Mouse (Mus musculus) embryonic facial prominence, embryonic 12.5 days (tissue): ENCODE data around the gene Ppard. TPM values are rescaled to one million over a fixed set of nuclear protein-coding genes. Genes with fewer than 3 reads are reported as not detected.

Experiments used
- ATAC-seq: fragments of 200-750 bp; cut with Nextera tagmentation; 2 replicates; pipeline ENCODE4 v1.8.0; 2017; ENCODE audit not compliant: insufficient number of reproducible peaks, insufficient read depth, low FRiP score, low TSS enrichment
- H3K27ac ChIP-seq: fragments of 300-500 bp; sonication (generic); 2 replicates; pipeline ENCODE4 v1.5.1; 2016; ENCODE audit warnings: mild to moderate bottlenecking
- H3K27me3 ChIP-seq: fragments of 300-500 bp; sonication (generic); 2 replicates; pipeline ENCODE4 v1.6.1; 2016; ENCODE audit warnings: mild to moderate bottlenecking, moderate library complexity
- H3K36me3 ChIP-seq: fragments of 300-500 bp; sonication (generic); 2 replicates; pipeline ENCODE4 v1.6.1; 2016; ENCODE audit warnings: mild to moderate bottlenecking
- H3K4me1 ChIP-seq: fragments of 300-500 bp; sonication (generic); 2 replicates; pipeline ENCODE4 v1.6.1; 2016
- H3K4me2 ChIP-seq: fragments of 300-500 bp; sonication (generic); replicated peaks from 2 replicates; pipeline ENCODE4 v1.6.1; 2016; ENCODE audit warnings: mild to moderate bottlenecking, moderate library complexity
- H3K4me3 ChIP-seq: fragments of 300-500 bp; sonication (generic); 2 replicates; pipeline ENCODE4 v1.5.1; 2016; ENCODE audit warnings: mild to moderate bottlenecking
- H3K9ac ChIP-seq: fragments of 300-500 bp; sonication (generic); 2 replicates; pipeline ENCODE4 v1.6.1; 2016; ENCODE audit warnings: mild to moderate bottlenecking, moderate library complexity
- H3K9me3 ChIP-seq: fragments of 300-500 bp; sonication (generic); 2 replicates; pipeline ENCODE4 v1.6.1; 2016; ENCODE audit warnings: mild to moderate bottlenecking, moderate library complexity
- WGBS: fragments of 180-500 bp; shearing (Covaris S2); methylation state at CpG from one replicate; pipeline ENCODE4 v1.1.7; 2016; 5-methylcytosine and 5-hydroxymethylcytosine counted together
- polyA plus RNA-seq: library from polyadenylated mRNA; unstranded; fragments of >200 nt; fragmentation: Nextera tagmentation; extraction: Ambion mirVana; gene quantifications from 2 replicates; pipeline ENCODE4 v1.2.1, GENCODE M21; 2016

The Ppard gene
- polyA plus RNA-seq, 1 experiment from 2014 or later = 2.5 TPM

- no peaks in the 10 kb centered on the region for H3K9me3 ChIP-seq
- no peak overlapping the region for H3K4me3 ChIP-seq
- H3K27me3 ChIP-seq = no peaks in the 10 kb centered on the region
- H3K27ac ChIP-seq = no peak overlapping the region
- H3K9ac ChIP-seq = no peak overlapping the region
- no peak for ATAC-seq
- 90% methylated on average over 9 of the region's 9 CpGs for WGBS
- H3K4me2 ChIP-seq = no peak overlapping the region
- peaks cover 39% of the 10 kb centered on the region for H3K4me1 ChIP-seq
- no peaks in the 10 kb centered on the region for H3K36me3 ChIP-seq
Observed at GRCm38 (mm10) chr17:28258325-28258724, 25.8 kb downstream of the Ppard start.

- 73% methylated on average over 16 of the region's 16 CpGs for WGBS
- ATAC-seq = no peak
- Histone ChIP-seq H3K4me3 (no peak overlapping the region), H3K27me3 (no peaks in the 10 kb centered on the region), H3K27ac (no peak overlapping the region), H3K4me2 (no peak overlapping the region), H3K9ac (no peak overlapping the region), H3K4me1 (peaks cover 42% of the 10 kb centered on the region), H3K9me3 (no peaks in the 10 kb centered on the region), H3K36me3 (no peaks in the 10 kb centered on the region)
Observed at GRCm38 (mm10) chr17:28259890-28260542, 27.5 kb downstream of the Ppard start.

- 80% methylated on average over 9 of the region's 9 CpGs for WGBS
- Histone ChIP-seq H3K9ac (no peak overlapping the region), H3K4me1 (peaks cover 37% of the 10 kb centered on the region), H3K36me3 (no peaks in the 10 kb centered on the region), H3K27ac (no peak overlapping the region), H3K27me3 (no peaks in the 10 kb centered on the region), H3K9me3 (no peaks in the 10 kb centered on the region), H3K4me3 (no peak overlapping the region), H3K4me2 (no peak overlapping the region)
- ATAC-seq = no peak
Observed at GRCm38 (mm10) chr17:28260543-28260909, 28.0 kb downstream of the Ppard start.

- no peak for ATAC-seq
- H3K4me3 ChIP-seq = no peak overlapping the region
- H3K4me2 ChIP-seq = no peak overlapping the region
- no peaks in the 10 kb centered on the region for H3K36me3 ChIP-seq
- WGBS = 73% methylated on average over 11 of the region's 11 CpGs
- H3K27ac ChIP-seq = no peak overlapping the region
- H3K9me3 ChIP-seq = no peaks in the 10 kb centered on the region
- no peak overlapping the region for H3K9ac ChIP-seq
- peaks cover 25% of the 10 kb centered on the region for H3K4me1 ChIP-seq
- H3K27me3 ChIP-seq = no peaks in the 10 kb centered on the region
Observed at GRCm38 (mm10) chr17:28261795-28262194, 29.3 kb downstream of the Ppard start.

- WGBS = 64% methylated on average over 13 of the region's 13 CpGs
- peaks cover 11% of the 10 kb centered on the region for H3K4me1 ChIP-seq
- H3K9ac ChIP-seq = no peak overlapping the region
- no peaks in the 10 kb centered on the region for H3K36me3 ChIP-seq
- H3K27me3 ChIP-seq = no peaks in the 10 kb centered on the region
- H3K4me3 ChIP-seq = no peak overlapping the region
- no peak overlapping the region for H3K27ac ChIP-seq
- no peaks in the 10 kb centered on the region for H3K9me3 ChIP-seq
- no peak for ATAC-seq
- H3K4me2 ChIP-seq = no peak overlapping the region
Observed at GRCm38 (mm10) chr17:28263181-28263894, 30.8 kb downstream of the Ppard start.

- Histone ChIP-seq H3K9me3 (no peaks in the 10 kb centered on the region), H3K27me3 (no peaks in the 10 kb centered on the region), H3K27ac (no peak overlapping the region), H3K4me3 (no peak overlapping the region), H3K36me3 (no peaks in the 10 kb centered on the region), H3K4me1 (peaks cover 15% of the 10 kb centered on the region), H3K4me2 (no peak overlapping the region), H3K9ac (no peak overlapping the region)
- 93% methylated on average over 5 of the region's 5 CpGs for whole genome bisulfite sequencing
- ATAC-seq = no peak
Observed at GRCm38 (mm10) chr17:28267251-28267650, 34.8 kb downstream of the Ppard start.

- Histone ChIP-seq H3K27ac (no peak overlapping the region), H3K9me3 (no peaks in the 10 kb centered on the region), H3K4me2 (no peak overlapping the region), H3K4me3 (no peak overlapping the region), H3K27me3 (no peaks in the 10 kb centered on the region), H3K4me1 (peaks cover 4% of the 10 kb centered on the region; the same call in 1 of the 2 replicates), H3K9ac (no peak overlapping the region), H3K36me3 (no peaks in the 10 kb centered on the region)
- 62% methylated on average over 13 of the region's 13 CpGs for WGBS
- no peak for ATAC-seq
Observed at GRCm38 (mm10) chr17:28270165-28270564, 37.7 kb downstream of the Ppard start.

- ATAC-seq = no peak
- Histone ChIP-seq H3K36me3 (no peaks in the 10 kb centered on the region), H3K27ac (no peak overlapping the region), H3K27me3 (no peaks in the 10 kb centered on the region), H3K9me3 (no peaks in the 10 kb centered on the region), H3K4me1 (peaks cover 4% of the 10 kb centered on the region; the same call in 1 of the 2 replicates), H3K4me2 (no peak overlapping the region), H3K4me3 (no peak overlapping the region), H3K9ac (peak overlapping the region; percentile 17; the same call in 1 of the 2 replicates)
- WGBS = 78% methylated on average over 12 of the region's 12 CpGs
Observed at GRCm38 (mm10) chr17:28271537-28272266, 39.2 kb downstream of the Ppard start.

- no peaks in the 10 kb centered on the region for H3K36me3 ChIP-seq
- H3K9ac ChIP-seq = no peak overlapping the region
- no peaks in the 10 kb centered on the region for H3K27me3 ChIP-seq
- no peak overlapping the region for H3K4me2 ChIP-seq
- H3K27ac ChIP-seq = peak overlapping the region; percentile 4; the same call in 1 of the 2 replicates
- 79% methylated on average over 9 of the region's 9 CpGs for WGBS
- no peak for ATAC-seq
- H3K4me1 ChIP-seq = peaks cover 7% of the 10 kb centered on the region; the same call in 1 of the 2 replicates
- H3K9me3 ChIP-seq = no peaks in the 10 kb centered on the region
- no peak overlapping the region for H3K4me3 ChIP-seq
Observed at GRCm38 (mm10) chr17:28272281-28272680, 39.8 kb downstream of the Ppard start.

GRCm38 (mm10) chr17:28272837-28273236 is 40.3 kb downstream of the Ppard start:
- Histone ChIP-seq H3K9ac (no peak overlapping the region), H3K36me3 (no peaks in the 10 kb centered on the region), H3K27ac (no peak overlapping the region), H3K4me2 (no peak overlapping the region), H3K4me1 (peaks cover 10% of the 10 kb centered on the region; the same call in 1 of the 2 replicates), H3K9me3 (no peaks in the 10 kb centered on the region), H3K4me3 (no peak overlapping the region), H3K27me3 (no peaks in the 10 kb centered on the region)
- ATAC-seq = no peak
- 78% methylated on average over 6 of the region's 6 CpGs for WGBS

- Histone ChIP-seq H3K36me3 (no peaks in the 10 kb centered on the region), H3K4me1 (peaks cover 18% of the 10 kb centered on the region), H3K27ac (no peak overlapping the region), H3K4me3 (no peak overlapping the region), H3K9me3 (no peaks in the 10 kb centered on the region), H3K4me2 (no peak overlapping the region), H3K9ac (no peak overlapping the region), H3K27me3 (no peaks in the 10 kb centered on the region)
- ATAC-seq = no peak
- WGBS = 81% methylated on average over 3 of the region's 3 CpGs
Observed at GRCm38 (mm10) chr17:28274739-28275138, 42.2 kb downstream of the Ppard start.

GRCm38 (mm10) chr17:28277226-28277625 is 44.7 kb downstream of the Ppard start:
- WGBS = 90% methylated on average over 14 of the region's 14 CpGs
- H3K4me1 ChIP-seq = peaks cover 28% of the 10 kb centered on the region
- no peaks in the 10 kb centered on the region for H3K27me3 ChIP-seq
- no peak overlapping the region for H3K27ac ChIP-seq
- no peak overlapping the region for H3K4me2 ChIP-seq
- ATAC-seq = no peak
- no peak overlapping the region for H3K9ac ChIP-seq
- no peaks in the 10 kb centered on the region for H3K36me3 ChIP-seq
- H3K4me3 ChIP-seq = no peak overlapping the region
- H3K9me3 ChIP-seq = no peaks in the 10 kb centered on the region
